Mouse (Mus musculus): Measurements from ENCODE around the gene Zfp683. TPM values are rescaled to one million over a fixed set of nuclear protein-coding genes. Genes with fewer than 3 reads are reported as not detected.

Gene Zfp683
- total RNA-seq, 2 experiments from 2014 or later = not detected

DNA sequence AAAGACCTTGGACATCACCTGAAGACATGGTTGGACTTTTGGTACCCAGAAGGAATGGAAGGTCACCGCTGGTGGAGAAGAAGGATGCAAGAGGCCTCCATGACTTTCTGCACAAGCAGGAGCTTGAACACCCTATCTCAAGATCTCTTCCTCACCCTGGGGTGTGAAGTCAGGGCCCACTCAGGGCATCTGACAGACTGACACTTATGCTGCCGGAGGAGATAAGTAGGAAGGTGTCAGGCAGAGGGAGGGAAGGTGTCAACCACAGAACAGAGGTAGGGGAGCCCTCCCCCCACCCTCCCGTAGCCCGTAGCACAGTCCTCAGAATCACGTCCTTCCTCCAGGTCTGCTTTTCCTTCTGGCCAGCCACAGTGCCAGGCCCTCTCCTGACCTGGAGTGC lies 6.0 kb upstream of the Zfp683 start:
- intact Hi-C loops (cut with DNase I) = no loop called here
- no peak for DNase-seq

DNA sequence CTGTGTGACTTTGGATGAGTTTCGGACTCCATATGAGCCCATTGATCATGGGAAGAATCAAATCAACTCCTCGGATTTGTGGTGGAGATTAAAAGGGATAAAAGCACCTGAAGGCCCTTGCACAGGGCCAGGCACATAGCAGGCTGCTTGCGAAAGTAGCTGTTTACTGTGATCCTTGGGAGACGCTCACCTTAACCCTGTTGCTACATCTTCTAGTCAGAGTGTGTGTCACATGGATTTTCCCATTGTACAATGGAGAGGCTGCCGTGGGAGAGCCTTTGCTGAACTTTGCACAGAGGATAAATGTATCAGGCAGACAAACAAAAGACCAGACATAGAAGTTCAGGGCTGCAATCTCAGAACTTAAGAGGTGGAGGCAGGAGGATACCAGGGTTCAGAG lies 1.7 kb upstream of the Zfp683 start:
- intact Hi-C loops (cut with DNase I) = no loop called here
- DNase-seq = no peak

DNA sequence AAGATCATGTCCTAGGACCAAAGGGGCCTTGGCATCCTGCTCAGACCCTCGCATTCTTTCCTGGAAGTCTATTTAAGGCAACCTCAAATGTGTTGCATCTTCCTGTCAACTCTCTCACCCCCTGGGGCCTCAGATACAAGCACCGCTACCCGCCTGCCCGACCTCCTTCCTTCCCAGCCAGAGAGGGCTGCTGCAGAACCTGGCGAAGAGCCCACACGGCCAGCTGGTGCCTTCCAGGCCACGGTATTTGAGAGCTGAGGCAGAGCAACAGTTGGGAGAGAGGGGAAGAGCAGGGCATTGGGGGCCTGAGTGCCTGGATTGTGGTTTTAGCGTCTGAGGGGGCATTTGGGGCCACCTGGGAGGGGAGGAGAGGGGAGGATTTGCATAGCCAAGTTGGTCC lies 1.1 kb upstream of the Zfp683 start:
- no peak for DNase-seq
- intact Hi-C loops (cut with DNase I) = no loop called here

DNA sequence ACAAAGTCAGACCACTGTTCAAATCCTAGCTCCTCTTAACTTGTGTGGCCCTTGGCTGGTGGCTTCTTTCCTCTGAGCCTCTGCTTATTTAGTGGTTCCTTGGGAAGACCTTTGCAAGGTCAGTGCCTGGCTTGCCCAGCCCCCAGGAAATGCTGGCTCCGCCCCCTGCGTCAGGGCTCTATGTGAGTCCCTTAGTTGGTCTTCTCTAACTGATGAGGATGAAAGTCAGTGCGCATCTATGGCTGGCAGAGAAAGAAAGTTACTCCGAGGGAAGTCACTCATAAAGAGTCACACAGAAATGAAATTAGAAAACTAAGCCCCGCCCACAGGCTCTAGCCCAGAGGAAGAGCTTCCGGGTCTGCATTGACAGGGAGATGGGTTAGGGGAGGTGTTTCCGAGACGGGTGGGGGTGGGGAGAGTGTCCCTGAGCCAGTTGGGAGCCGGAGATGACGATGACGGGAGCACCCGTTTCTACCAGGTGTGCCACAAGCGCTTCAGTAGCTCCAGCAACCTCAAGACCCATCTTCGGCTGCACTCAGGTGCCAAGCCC lies 4.6 kb downstream of the Zfp683 start:
- DNase-seq = no peak
- intact Hi-C loops (cut with DNase I) = no loop called here

DNA sequence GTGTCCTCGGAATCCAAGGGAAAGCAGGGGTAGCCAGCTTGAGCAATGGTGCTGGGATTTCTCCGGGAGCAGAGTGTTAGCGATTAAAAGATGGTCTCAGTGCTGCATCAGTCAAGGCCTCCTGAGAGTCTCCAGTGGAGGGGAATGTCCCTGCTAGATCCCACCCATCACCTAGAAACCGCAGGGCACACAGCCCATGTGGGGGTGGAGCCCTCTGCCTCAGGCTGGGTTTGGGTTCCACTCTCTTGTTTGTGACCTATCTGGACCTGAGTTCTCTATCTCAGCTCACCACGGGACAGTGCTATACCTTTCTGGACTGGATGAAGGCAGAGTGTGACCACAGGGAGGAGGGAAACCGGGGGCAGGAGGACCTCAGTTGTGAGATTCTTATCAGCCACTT lies 5.3 kb downstream of the Zfp683 start:
- intact Hi-C loops (cut with DNase I) = no loop called here
- no peak for DNase-seq

DNA sequence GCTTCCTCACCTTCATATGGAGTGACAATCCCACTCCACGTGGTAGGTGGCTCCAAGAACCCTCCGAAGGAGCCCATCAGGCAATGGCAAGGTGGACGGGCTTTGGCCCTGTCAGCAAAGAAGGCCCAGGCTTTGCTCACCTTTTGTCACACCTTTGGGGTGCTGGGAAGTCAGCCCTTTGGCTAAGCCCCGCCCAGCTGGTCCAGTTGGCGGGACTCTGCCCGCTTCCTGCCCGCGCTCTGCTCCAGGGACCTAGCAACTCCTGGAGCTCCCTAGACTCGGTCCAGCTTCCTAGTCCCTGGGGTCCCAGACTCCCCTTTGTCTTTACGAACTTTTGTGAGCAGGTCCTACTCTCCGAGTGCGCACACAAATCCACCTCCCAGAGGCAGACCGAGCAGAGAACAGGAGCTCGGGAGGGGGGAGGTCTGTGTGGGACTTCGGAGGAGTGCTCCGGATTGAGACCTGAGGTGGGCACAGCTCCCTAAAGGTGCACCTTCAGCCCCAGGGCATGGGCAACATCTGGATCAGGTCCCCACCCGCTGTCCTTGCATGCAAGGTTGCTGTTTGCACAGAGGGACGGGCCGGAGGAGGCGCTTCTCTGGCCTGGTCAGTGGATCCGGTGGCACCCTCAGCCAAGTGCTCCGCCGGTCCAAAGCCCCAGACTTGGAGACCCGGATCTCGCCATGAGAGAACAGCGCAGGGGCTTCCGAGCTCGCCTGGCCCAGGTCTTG lies 6.7 kb downstream of the Zfp683 start, which contains the start of gene Crybg2:
TSS of gene Crybg2 (plus strand) at position 681 of the 731 bp plus-strand sequence.
- intact Hi-C loops (cut with DNase I) = no loop called here
- DNase-seq = no peak

DNA sequence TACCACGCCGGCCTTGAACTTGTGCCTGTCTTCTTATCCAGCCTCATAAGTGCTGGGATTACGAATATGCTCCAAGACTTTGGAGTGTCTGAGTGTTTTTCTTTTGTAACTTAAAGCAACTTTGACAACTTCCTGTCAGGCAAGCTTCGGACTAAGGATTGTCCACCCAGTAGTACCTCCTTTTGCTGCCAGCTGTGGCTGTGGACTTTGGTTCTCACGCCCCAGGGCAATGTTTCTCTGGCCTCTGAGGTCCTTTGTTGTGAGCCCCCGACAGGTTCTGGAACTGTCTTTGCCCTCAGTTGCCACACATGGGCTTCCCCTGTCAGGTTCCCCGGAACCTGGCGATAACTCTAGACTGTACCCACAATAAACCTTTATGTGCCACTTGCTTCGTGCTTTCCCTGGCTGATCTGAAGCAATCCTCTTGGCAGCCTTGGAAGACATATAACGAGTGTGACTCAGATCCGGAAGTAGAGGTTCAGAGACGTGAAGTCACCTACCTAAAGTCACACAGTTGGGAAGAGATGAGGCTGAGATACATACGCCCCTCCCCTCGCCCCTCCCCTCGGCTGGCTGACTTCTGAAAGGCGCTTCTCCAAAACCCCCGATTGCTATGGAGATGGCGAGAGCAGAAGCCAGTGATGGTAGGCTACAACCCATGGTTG lies 7.7 kb downstream of the Zfp683 start:
- intact Hi-C loops (cut with DNase I) = no loop called here
- DNase-seq = no peak

DNA sequence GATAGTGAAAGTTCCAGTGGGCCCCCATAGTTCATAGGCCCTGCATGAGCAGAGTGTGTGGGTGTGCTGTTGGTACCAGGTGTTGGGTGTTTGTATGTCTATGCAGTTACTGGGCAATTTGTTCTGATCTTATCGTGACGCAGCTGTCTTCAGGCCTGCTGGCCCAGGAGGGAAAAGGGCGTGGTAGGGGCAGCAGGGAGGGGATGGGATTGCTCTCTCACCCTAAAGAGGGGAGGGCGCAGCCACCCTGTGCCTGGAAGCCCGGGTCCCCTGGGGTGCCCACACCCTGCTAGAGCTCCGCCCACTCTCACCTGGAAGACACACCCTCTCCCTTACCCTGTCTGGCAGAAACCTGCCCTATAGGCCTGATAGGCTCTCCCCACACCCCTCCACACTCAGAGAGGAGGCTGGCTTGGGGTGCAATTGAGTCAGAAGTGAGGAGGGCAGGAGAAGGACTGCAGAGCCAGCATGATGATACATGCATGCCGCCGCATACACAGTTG lies 8.4 kb downstream of the Zfp683 start:
- intact Hi-C loops (cut with DNase I) = no loop called here
- no peak for DNase-seq

DNA sequence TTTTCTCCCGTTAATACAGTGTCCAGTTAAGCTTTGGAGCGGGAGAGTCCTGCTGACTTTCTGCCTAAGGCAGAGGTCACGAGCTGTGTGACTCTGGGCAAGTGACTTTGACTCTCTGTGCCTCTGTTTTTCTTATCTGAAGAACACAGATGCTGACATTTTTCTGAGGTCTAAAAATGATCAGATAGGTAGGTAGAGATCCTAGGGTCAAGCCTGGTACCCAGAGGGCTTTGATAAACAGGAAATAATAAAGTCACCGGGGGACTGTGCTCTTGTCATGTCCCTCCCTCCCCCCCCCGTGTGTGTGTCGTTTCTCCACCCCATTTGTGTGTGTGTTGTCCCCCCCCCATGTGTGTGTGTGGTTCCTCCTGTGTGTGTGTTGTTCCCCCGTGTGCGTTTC lies 8.9 kb downstream of the Zfp683 start:
- intact Hi-C loops (cut with DNase I) = no loop called here
- no peak for DNase-seq

DNA sequence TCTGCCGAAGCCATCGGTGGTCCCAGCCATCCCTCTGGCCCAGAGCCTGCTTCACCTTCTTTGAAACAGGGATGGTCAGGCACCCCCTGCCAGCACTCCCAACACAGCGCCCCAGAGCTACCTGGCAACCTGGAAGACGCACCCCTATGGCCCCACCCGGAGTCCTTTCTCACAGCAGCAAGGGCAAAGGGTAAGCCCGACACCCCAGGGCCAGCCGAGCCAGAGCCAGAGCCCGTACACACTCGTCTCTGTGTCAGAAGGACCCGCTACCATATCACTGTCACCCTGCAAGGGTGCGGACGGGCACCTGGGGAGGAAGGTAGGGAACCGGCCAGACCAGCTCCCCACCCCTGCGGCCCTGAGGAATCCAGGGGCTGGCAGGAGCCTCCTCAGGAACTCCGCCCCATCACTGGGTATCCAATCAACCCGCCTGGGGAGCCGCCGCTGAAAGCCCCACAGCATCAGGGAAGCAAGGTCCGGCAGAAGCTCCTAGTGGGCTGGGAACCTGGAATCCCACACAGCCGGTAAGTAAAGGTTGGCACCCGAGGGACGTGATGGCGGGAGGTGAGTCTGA lies 11.9 kb downstream of the Zfp683 start:
- intact Hi-C loops (cut with DNase I) = no loop called here
- no peak for DNase-seq

DNA sequence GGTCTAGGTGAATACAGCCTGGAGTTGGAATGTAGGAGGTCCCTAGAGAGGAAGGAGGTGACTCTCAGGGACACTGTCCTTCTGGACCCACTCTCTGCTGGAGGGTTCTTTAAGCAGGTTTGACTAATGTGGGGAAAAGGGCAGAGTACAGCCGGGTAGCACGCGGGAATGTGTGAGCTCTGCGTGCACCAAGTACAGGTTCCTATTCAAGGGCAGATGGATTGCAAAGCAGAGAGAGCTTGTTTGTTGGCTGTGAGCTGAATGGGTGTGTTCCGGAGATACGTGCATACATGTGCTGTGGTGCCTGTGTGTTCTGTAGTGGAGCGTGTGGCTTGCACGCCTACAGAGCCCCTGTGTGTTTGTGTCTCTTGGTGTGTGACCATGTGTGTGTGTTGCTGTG lies 13.7 kb downstream of the Zfp683 start:
- intact Hi-C loops (cut with DNase I) = no loop called here
- DNase-seq = no peak

DNA sequence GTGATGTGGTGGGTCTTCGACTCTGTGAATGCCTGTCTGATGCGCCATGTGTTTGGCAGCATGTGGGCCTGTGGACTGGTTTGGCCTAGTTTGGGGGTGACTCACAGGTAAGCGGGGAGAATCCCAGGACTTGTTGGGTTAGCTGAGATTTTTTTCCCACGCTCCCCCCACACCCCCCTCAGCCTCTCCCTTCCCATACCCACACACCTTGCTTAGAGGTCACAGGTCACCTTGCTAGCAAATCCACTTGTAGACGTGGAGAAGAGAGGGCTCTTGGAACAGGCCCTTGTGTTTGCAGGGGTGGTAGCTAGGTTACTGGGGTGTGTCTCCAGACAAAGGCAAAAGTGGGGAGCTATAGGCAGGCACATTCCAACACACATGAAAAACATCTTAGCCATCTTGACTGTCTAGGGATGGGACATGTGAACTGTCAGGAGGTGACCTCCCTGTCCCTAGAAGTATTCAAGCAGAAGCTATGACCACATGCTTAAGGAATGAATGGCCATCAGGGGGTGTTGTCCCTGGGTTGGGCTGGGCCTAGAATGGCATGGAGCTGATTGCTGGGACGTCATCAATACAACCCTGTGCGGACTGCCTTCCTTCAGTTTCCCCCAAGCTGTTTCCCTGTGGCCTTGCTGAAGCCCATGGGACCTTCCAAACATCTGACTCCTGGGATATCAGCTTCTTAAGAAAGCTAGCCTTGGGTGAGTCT lies 14.4 kb downstream of the Zfp683 start:
- no peak for DNase-seq
- intact Hi-C loops (cut with DNase I) = no loop called here

DNA sequence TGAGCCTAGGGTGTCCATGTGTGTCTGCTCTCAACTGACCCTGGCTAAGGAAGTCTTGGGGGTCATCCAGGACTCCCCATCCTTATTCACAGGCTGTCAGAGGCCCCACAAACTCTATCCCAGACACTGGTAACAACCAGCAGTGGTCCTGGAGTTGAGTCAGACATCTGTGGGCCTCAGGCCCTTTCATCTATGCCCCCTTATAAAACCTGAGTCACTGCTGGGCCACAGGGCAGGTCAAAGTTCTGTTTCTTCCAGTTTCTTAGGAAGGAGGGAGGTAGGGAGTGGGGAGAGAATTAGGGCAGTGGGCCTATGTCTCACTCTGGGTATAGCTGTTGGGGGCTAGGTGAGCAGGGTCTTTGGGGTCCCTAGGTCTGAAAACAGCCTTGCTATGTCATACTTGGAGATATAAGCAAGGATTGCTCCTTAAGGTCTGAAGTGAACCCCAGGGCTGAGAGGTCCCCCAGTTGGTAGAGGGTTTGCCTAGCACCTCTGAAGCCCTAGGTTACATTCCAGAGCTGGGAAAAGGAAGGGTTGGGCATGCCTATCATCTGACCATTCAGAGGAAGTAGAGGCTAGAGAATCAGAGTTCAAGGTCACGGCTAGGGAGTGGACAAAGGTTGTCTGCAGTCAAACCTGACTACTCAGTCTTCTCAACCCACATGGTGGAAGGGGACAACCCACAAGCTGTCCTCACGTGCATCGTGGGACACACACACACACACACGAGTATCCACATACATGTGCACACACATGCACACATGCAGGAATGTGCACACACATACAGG lies 15.3 kb downstream of the Zfp683 start:
- intact Hi-C loops (cut with DNase I) = no loop called here
- no peak for DNase-seq

DNA sequence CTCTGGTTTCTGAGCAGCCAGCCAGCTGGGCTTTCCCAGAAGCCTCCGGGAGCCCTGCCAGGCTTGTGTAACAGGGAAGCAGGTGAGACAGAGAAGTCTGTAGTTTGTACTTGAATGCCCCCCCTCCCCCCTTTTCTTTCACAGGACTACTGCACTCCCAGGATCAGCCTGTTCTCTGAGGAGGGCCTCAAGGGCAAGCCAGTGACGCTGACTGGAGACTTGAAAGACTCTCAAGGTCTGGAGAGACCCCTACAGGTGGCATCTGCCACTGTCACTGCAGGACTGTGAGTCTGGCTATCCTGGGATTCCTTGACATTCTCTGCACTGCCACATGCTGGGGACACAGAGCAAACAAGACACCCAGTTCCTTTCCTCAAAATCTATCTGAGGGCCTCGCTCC lies 25.1 kb downstream of the Zfp683 start:
- no peak for DNase-seq
- intact Hi-C loops (cut with DNase I) = loop anchor here (5.0 kb wide), 1 partner anchor 41 kb away; no protein-coding TSS in a partner anchor

DNA sequence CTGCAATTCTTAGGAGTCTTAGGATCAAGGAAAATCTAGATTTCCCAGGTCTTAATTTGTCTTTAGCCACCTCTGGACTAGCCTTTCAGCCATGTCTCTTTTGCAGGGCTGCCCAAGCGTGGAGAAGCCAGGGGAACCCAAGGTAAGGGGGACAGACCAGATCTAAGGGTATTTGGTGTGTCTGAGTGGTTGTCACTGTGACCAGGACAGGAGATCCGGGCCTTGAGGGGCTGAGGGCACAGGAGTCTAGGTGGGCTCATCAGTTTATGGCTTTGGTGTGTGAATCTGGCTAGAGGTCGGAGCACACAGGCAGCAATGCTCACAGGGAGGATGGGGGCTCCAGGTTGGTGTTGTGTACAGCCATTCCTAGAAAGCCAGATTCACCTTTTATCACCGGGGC lies 27.0 kb downstream of the Zfp683 start:
- intact Hi-C loops (cut with DNase I) = no loop called here
- DNase-seq = no peak

DNA sequence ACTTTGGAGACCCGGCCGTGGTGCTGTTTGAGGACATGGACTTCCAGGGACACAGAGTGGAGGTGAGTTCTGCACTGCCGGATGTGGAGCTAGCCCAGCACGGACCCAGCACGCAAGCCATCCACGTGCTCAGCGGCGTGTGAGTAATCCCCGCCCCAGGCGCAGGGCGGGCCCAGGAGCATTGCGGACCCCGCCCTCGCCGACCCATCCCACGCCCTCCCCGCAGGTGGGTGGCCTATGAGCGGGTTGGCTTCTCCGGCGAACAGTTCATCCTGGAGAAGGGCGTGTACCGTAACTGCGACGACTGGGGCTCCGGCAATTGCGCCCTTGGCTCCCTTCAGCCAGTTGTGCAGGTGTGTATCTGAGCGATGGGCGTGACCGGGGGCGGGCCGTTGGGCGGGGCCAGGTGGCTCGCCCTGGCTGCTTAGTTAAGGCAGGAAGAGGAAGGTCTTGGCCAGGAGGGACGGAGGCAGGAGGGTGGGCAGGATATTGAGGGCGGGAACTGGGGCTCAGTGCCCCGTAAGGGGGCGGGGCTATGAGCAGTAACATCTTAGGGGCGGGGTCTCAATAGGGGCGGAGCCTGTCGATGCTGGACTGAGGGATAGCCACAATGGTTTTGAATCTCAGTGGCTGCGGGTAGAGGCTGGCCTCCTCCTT lies 28.2 kb downstream of the Zfp683 start:
- intact Hi-C loops (cut with DNase I) = no loop called here
- no peak for DNase-seq

DNA sequence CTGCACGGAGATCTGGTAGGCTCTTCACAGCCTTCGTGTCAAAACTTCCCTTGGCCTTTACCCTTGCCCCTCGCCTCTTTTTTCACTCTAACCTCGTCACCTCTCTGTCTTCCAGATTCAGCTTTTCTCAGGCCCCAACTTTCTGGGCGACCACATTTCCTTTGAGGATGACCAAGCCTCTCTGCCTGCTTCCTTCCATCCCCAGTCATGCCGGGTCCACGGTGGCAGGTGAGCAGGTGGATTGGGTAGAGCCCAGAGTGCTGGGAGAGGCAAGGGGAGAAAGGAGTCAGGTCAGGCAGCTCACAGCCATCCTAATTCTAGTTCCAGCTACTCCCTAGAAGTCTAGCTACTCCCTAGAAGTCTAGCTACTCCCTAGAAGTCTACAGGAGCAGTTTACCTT lies 28.8 kb downstream of the Zfp683 start:
- intact Hi-C loops (cut with DNase I) = no loop called here
- no peak for DNase-seq

DNA sequence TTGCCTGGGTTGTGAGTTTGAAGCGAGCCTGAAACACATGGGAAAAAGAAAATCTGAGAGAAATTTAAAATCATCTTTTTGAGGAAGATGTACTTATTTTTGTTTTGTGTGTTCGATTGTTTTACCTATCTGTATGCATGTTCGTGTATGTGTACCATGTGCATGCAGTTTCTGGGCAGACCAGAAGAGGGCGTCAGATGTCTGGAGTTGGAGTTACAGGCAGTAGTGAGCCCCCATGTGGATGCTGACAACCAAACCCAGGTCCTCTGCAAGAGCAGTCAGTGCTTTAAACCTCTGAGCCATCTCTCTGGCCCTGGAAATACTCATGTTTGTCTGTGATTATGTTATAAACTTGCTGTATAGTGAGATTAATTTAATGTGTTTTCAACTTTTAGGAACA lies 31.4 kb downstream of the Zfp683 start:
- intact Hi-C loops (cut with DNase I) = no loop called here
- DNase-seq = no peak

DNA sequence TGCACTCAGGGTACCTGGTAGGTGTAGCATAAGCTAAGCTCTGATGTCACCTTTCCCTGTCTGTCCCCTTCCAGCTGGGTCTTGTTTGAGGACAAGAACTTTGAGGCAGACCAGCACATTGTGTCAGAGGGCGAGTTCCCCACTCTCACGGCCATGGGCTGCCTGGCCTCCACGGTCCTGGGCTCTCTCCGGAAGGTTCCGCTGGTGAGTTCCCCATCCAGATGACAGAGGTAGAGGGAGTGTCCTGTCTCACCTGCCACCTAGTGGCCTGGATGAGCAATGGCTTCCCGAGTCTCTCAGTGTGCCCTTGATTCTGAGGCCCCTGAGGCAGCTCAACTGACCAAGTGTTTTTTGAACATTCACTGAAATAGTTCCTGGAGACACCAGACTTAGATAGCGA lies 33.8 kb downstream of the Zfp683 start:
- intact Hi-C loops (cut with DNase I) = no loop called here
- no peak for DNase-seq

DNA sequence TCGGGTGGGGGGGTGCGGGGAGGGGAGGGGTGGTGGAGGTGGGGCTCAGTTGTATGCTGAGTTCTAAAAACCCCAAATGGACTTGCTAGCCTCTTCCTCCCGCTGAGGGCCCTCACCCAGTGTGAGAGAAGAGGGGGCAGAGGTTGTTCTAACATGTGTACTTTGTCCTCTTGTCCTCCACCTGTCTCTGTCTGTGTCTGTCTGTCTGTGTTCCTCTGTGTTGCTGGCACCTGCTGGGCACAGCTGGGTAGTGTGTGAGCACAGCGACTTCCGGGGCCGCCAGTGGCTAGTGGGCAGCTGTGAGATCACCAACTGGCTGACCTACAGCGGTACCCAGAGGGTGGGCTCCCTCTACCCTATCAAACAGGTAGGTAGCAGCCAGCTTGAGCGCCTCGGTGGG lies 35.4 kb downstream of the Zfp683 start:
- no peak for DNase-seq
- intact Hi-C loops (cut with DNase I) = no loop called here

Measured in gastrocnemius, postnatal 36 days (tissue).